Mouse (Mus musculus) kidney, adult 8-10 months (tissue): Measurements from ENCODE around the gene Clptm1l.

Experiments
- DNase-seq, 2 experiments: peaks; one replicate each; pipeline ENCODE4 v3.0.0; 2022

Clptm1l gene

DNA sequence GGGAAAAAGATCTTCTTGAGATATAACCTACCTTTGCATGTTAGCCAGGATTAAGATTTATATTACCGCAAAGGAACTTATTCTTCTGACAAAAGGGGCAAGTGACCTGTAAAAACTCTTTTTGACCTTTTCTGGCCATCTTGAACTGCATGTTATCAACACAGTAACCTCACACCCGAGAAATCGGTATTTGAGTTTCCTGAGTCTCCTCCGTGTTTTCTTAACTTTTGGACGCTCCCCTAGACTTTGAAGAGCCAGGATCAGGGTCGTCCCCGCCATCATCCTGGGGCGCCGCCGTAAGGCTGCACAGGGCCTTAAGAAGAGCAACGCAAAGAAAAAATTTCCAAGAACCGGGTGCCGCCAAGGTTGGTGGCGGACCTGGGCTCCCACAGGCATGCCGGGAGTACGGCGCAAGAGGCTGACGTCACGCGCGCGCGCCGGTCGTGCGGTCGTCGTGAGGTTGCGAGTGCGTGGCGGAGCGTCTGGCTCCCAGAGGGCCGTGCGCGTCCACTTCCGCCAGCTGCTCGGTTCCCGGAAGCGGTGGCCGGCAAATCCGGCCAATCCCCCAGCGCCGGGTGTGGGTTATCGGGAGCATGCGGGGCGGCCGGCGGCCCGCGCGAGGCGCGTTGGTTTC is at the start of gene Clptm1l:
TSS of gene Clptm1l (plus strand) at position 485 of the 634 bp plus-strand sequence.
- peak; percentile 96 to 98 for DNase-seq

- no peak for DNase-seq
Observed at GRCm38 (mm10) chr13:73564201-73564600, 39.6 kb upstream of the Clptm1l start.

- DNase-seq, result no peak
Observed at GRCm38 (mm10) chr13:73575051-73575450, 28.8 kb upstream of the Clptm1l start.

DNA sequence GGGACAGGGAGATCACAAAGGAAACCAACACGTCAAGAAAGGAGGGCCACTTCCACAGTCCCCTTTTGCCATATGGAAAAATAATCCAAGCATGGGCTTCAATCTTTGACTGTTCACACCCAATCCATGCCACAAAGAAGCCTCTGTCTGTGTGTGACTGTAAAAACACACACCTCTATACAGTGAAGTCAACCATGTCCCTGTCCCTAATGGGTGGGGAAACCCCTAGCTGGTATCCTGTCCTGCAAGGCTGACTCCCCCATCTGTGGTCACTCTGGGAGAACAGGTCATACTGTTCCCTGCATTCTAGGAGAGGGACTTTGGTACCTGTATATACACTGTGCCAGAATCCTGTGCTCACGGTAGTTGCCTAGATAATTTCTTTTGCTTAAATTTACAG is 26.5 kb upstream of the Clptm1l start:
- no peak for DNase-seq

- no peak for DNase-seq
Observed at GRCm38 (mm10) chr13:73591488-73591887, 12.3 kb upstream of the Clptm1l start.

DNA sequence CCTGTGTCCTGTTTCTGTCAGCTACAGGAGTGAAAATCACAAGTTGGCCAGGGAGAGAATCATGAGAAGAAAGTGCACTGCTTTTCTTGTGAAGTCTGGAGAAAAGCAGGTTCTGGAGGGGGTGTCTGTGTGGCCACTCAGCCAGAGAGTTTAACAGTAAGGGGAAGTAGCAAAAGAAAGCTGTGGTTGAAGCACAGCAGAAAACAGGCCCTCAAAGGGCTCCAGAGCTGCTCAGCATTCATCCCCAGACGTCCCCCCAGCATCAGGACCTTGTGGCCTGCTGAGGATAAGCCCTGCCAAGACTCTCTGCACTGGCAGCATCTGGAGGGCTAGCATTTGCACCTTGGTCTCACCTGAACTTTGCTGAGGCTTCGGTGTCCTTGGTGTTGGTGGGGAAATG is 11.3 kb upstream of the Clptm1l start:
- DNase-seq, result no peak

GRCm38 (mm10) chr13:73596276-73596675 is 7.5 kb upstream of the Clptm1l start:
- no peak for DNase-seq

GRCm38 (mm10) chr13:73600217-73600616 is 3.6 kb upstream of the Clptm1l start:
- DNase-seq, result no peak

DNA sequence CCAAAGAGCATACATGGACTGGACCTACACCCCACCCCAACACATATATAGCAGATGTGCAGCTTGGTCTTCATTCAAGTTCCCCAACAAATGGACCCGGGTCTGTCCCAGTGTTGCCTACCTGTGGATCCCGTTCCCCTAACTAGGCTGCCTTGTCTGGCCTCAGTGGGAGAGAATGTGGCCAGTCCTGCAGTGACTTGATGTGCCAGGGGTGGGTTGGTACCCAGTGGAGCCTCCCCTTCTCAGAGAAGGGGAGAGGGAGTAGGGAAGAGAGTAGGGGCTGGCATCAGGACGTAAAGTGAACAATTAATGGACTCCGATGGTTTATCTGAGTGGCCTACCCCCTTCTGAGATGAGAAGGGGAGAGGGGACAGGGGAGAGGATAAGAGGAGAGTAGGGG is 760 bp upstream of the Clptm1l start:
- DNase-seq, result no peak

DNA sequence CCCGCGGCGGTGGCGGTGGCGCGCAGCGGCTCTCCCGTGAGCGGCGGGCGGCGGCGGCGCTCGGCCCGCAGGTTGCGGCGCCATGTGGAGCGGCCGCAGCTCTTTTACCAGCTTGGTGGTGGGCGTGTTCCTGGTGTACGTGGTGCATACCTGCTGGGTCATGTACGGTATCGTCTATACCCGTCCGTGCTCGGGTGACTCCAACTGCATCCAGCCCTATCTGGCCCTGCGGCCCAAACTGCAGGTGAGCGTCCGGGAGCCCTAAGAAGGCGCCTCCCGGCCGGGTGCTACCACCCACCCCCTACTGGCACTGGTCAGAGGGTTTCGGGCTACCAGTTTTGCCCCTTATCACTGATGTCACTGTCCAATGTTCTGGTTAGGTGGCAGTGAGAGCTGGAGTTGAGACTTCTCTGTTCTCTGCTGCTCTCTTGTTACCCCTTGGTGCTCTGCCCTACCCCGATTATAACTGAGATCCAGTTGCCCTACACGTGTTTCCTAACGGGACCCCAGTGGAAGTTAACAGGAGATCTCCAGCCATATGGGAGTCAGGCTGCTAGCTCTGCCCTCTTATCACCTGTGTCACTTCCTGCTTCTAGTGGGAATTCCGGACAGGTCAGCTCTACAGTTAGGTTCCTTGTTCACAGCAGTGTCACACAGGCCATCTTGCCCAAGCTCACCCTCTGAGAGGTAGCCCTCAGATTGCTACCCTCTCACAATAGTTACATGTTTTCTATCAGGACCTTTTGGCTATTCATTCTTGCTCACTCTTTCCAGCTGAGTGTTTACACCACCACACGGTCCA is 551 bp downstream of the Clptm1l start:
- DNase-seq, result no peak

DNA sequence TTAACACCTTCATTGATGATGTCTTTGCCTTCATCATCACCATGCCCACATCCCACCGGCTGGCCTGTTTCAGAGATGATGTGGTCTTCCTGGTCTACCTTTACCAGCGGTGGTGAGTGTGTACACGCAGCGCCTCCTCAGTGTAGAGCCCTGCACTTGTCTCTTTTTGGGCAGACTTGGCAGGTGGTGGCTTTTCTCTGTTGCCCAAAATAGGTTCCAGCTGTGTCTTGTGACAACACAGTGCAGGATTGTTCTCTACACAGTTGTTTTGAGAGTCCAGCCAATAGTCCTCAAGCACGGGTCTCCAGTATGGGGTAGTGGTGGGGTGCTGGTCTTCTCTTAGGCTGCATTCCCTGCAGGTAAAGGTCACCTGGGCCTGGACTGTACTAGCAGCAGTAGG is 14.6 kb downstream of the Clptm1l start:
- DNase-seq, result no peak

DNA sequence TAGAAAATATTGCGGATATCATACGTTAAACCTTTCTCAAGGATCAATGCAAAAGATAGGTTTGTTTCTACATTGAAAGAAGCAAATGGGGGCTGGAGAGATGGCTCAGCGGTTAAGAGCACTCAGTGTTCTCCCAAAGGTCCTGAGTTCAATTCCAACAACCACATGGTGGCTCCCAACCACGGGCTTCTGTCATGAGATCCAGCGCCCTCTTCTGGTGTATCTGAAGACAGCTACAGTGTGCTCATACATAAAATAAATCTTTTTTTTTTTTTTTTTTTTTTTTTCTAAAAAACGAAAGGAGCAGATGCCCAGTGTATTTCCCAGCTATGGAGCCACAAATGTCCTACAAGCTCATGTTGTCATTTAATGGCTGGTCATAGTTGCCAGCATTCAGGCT is 16.8 kb downstream of the Clptm1l start:
- DNase-seq, result no peak

DNA sequence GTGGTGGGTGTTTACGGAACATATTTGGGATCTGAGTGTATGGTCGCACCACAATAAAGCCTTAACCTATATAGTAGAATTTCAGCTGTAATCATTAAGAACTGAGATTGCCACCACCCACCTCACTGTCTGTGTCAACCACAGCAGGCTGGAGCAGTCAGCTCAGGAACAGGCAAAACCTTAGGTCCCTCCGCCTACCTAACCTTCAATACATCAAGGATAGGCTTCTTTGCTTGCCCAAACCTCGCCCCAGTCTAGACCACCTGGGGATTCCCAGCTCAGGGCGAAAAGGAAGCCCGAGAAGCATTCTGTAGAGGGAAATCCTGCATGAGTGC is 22.6 kb downstream of the Clptm1l start:
- no peak for DNase-seq

DNA sequence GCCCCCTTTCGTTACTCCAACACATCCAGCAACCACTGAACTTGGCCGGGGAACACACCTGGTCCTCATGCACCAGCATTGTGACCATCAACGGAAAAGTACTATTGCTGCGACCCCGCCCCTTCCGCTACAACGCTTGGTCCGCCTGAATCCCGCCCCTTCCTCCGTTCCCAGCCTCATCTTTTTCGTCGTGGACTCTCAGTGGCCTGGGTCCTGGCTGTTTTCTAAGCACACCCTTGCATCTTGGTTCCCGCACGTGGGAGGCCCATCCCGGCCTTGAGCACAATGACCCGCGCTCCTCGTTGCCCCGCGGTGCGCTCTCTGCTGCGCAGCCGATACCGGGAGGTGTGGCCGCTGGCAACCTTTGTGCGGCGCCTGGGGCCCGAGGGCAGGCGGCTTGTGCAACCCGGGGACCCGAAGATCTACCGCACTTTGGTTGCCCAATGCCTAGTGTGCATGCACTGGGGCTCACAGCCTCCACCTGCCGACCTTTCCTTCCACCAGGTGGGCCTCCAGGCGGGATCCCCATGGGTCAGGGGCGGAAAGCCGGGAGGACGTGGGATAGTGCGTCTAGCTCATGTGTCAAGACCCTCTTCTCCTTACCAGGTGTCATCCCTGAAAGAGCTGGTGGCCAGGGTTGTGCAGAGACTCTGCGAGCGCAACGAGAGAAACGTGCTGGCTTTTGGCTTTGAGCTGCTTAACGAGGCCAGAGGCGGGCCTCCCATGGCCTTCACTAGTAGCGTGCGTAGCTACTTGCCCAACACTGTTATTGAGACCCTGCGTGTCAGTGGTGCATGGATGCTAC is 23.1 kb downstream of the Clptm1l start, which contains the start of gene Tert:
TSS of gene Tert (plus strand) at position 167 of the 805 bp plus-strand sequence.
- DNase-seq, result peak; percentile 43 to 44

GRCm38 (mm10) chr13:73628586-73629113 is 24.8 kb downstream of the Clptm1l start:
- no peak for DNase-seq

GRCm38 (mm10) chr13:73631837-73632236 is 28.0 kb downstream of the Clptm1l start:
- no peak for DNase-seq

GRCm38 (mm10) chr13:73637826-73638225 is 34.0 kb downstream of the Clptm1l start:
- DNase-seq, result no peak

- DNase-seq, result no peak
Observed at GRCm38 (mm10) chr13:73641296-73641695, 37.5 kb downstream of the Clptm1l start.

GRCm38 (mm10) chr13:73646397-73647087 is 42.7 kb downstream of the Clptm1l start:
- DNase-seq, result peak; percentile 67 to 71

GRCm38 (mm10) chr13:73653266-73653665 is 49.5 kb downstream of the Clptm1l start:
- DNase-seq, result peak in 1 of 2 experiments; percentile 58

- DNase-seq, result no peak
Observed at GRCm38 (mm10) chr13:73654976-73655375, 51.2 kb downstream of the Clptm1l start.

DNA sequence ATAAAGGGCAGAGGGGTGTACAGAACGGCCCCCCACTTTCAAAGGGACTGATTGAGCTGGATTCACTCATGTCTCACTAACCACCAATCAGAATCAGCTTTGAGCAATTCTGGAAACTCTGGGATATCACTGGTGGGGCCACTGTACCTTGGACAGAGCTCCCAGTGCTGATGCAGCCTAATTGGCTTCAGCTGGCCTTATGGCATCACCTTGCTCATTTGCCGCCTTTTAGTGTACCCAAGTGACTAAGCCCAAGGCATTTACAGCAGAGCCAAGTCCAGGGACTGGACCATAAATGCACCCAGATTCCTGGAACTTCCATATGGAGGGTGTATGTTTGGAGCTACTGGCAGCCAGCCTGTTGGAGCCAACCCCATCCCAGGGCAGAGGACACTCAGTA is 55.1 kb downstream of the Clptm1l start:
- no peak for DNase-seq
